Mouse (Mus musculus) cerebellum, adult 18-20 months (tissue): ENCODE results near the gene Dzip1.

ENCODE experiments used
- DNase-seq, 2 experiments: peaks; one replicate each; pipeline ENCODE4 v3.0.0; 2021

The Dzip1 gene

GRCm38 (mm10) chr14:118867366-118867765, 57.9 kb downstream of the Dzip1 start:
- DNase-seq, result no peak

GRCm38 (mm10) chr14:118866014-118866811, 59.0 kb downstream of the Dzip1 start:
- no peak for DNase-seq

GRCm38 (mm10) chr14:118864905-118865304, 60.4 kb downstream of the Dzip1 start:
- no peak for DNase-seq

- DNase-seq, result no peak
Observed at GRCm38 (mm10) chr14:118862253-118862652, 63.0 kb downstream of the Dzip1 start.

DNA sequence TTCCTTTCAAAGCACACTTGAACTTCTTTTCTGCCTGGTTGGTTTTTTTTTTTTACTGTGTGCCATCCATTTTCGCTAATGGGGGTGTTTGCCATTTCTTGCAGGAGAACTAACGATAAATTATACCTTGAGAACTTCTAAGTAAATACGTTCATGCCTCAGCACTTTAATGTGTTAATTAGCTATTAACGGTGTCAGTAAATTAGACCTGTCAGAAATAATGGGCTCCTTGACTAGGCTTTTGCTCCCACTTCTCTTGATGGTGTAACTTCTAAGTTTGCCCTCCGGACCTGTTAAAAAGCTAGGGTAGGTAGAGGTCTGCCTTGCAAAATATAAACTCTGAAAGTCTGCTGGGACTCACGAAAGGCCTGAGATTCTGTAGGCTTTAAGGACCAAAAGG, 66.9 kb downstream of the Dzip1 start:
- DNase-seq, result no peak

DNA sequence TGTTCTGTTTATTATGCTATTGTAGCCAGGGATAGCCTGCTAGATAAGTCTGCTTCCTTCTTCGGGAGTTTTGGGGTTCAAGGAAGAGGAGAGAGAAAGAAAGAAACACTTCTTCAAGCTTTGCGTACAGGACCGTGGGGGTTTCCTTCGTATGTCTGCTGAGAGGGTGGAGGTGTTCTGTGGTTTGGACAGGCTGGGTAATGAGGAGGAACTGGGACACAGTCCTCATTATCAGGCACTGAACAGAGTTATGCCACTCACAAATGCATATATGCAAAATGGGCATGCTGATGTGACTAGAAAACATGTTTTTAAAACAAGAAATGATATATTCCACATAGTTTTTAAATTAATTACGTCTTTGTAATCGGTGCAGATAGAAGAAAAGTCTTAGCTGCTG, 68.7 kb downstream of the Dzip1 start:
- no peak for DNase-seq

DNA sequence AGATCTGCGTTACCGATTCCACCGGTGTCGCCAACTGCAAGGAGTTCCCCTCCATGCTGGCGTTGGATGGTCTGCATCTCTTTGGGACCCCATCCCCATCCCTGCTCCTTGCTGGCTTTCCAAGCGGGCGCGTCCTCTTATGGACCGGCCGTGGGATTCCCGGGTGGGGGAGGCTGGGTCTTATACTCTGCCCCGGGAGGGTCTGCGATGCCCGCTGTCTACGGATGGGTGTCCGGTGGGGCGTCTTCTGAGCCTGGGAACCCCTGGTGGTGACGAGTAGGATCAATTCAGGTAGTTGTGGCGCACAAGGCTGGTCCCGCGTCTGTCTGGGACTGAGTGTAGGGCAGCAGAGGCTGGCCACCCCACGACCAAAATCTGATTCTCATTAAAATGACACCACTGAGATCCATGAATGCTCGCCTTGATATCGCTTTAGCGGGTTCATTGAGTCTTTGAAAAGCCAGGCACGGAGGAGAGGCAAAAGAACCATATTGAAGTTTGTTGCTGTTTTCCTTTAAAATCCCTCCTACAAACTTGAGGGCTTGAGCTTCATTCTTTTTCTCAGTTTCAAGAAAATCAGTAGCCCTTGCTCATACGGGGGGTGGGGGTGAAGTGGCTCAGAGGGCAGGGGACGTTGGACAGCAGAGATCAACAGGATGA, 70.0 kb downstream of the Dzip1 start:
- no peak for DNase-seq

- DNase-seq, result peak; percentile 8 to 19
Observed at GRCm38 (mm10) chr14:118854371-118855114, 70.7 kb downstream of the Dzip1 start.

DNA sequence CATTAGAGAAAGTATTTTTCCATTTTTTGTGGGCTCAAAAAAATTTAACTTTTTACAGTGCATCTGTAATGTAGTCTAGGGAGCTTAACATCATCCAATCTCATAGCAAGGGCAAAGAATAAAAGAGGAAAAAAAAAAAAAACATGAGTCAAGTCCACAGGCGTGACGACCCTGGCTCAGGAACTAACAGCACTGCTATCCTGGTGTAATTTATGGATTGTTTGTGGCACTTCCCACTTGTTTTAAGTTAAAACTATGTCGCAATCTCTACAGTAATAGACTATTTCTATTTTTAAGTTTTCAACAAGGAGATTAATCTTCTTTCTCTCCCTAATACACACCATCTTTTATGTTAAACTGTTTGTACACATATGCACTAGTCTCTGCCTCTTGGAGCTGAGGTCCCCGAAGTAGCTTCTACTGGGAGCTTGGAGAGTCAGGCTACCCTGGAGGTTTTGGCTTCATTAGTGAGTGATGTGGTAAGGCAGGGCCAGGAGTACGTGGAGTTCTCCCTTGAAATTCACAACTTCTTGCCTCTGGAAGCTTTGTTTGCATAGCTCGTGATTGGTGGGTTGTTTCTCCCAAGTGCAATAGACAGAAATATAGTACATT, 73.7 kb downstream of the Dzip1 start:
- no peak for DNase-seq

GRCm38 (mm10) chr14:118850696-118851035, 74.6 kb downstream of the Dzip1 start:
- DNase-seq, result no peak

- no peak for DNase-seq
Observed at GRCm38 (mm10) chr14:118850011-118850695, 75.1 kb downstream of the Dzip1 start.

DNA sequence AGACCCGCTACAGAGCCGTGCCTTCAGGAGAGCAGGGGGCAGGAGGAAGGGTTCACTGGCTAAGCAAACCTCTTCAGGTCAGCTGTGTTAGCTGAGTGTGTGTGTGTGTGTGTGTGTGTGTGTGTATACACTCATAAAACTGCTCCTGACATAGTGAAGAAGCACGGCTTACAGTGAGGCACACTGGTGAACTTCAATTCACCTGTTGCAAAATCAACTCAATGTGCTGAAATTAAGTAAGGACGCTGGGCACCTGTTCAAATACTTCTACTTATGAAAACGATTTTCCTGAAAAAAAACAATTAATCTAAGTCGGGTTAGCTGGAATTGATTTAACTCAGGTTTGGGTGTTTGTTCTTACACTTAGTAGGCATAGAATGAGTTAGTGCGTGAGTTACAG, 77.1 kb downstream of the Dzip1 start:
- DNase-seq, result no peak

GRCm38 (mm10) chr14:118846834-118847233, 78.4 kb downstream of the Dzip1 start:
- DNase-seq, result no peak

- no peak for DNase-seq
Observed at GRCm38 (mm10) chr14:118842353-118842752, 82.9 kb downstream of the Dzip1 start.

DNA sequence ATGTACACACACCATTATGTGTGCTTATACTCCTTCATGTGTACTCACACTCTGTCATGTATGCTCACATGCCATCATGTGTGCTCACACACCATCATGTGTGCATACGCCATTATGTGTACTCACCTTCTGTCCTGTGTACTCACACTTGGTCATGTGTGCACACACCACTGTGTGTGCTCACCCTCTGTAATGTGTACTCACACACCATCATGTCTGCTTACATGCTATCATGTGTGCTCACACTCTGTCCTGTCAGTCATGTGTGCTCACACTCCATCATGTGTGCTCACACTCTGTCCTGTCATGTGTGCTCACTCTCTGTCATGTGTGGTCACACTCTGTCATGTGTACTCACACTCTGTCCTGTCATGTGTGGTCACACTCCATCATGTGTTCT, 85.2 kb downstream of the Dzip1 start:
- DNase-seq, result no peak

- no peak for DNase-seq
Observed at GRCm38 (mm10) chr14:118839416-118839815, 85.8 kb downstream of the Dzip1 start.

GRCm38 (mm10) chr14:118838556-118839120, 86.6 kb downstream of the Dzip1 start:
- DNase-seq, result no peak

DNA sequence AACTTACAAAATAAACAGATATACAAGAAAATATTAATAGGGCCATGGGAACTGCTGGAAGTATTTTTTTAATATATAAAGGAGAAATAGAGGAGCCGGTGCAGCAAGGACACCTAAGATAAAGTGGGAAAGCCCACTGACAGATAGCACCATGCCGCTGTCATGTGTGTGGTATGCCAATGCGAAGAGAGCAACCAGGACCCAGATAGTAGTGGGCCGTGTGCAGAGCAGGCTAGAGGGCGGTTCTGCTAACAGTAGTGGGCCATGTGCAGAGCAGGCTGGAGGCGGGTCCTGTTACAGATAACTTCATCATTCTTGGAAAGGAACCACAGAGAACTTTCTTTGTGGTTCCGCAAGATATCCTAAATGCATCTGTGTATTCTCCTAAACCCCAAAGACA, 88.5 kb downstream of the Dzip1 start:
- no peak for DNase-seq

- DNase-seq, result no peak
Observed at GRCm38 (mm10) chr14:118836145-118836544, 89.1 kb downstream of the Dzip1 start.

- DNase-seq, result no peak
Observed at GRCm38 (mm10) chr14:118834313-118834712, 90.9 kb downstream of the Dzip1 start.

- DNase-seq, result no peak
Observed at GRCm38 (mm10) chr14:118833241-118833640, 92.0 kb downstream of the Dzip1 start.

DNA sequence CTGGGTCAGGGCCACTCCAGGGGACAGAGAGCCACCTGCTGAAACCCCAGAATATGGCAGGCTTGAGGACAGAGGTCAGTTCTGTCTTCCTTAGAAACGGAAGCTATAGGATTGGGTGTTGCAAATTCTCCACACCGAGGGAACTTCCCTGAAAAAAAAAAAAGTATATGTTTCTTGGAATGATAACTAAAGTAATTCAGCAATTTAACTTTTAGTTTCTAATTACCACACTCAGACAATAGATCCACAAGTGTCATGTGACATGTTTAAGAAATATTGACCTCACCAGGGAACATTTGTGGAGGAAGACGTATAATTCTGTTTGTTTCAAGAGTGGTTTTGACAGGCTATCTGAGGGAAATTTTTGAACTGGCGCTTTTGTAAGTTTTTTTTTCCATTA, 93.7 kb downstream of the Dzip1 start:
- DNase-seq, result no peak
